Mouse (Mus musculus): ENCODE results near the gene Cdc37l1. TPM values are rescaled to one million over a fixed set of nuclear protein-coding genes. Genes with fewer than 3 reads are reported as not detected.

The Cdc37l1 gene
- polyA plus RNA-seq, 1 experiment from 2014 or later: 47.4 TPM

- H3K4me3 ChIP-seq: no peak overlapping the region
- no peaks in the 10 kb centered on the region for H3K36me3 ChIP-seq (ENCODE audit: poor library complexity, severe bottlenecking)
- no peak overlapping the region for H3K4me2 ChIP-seq
- ATAC-seq: peak; percentile 53
- 46% methylated on average over 6 of the region's 6 CpGs for WGBS
- no peak overlapping the region; the same call in 1 of the 2 replicates for H3K27ac ChIP-seq
- H3K27me3 ChIP-seq: no peaks in the 10 kb centered on the region
- peaks cover 11% of the 10 kb centered on the region for H3K4me1 ChIP-seq
- no peaks in the 10 kb centered on the region for H3K9me3 ChIP-seq (replicated peaks)
- H3K9ac ChIP-seq: no peak overlapping the region
These were observed 84.7 kb downstream of the Cdc37l1 start for GRCm38 (mm10) chr19:29074802-29075201.

Other genes starting within 250 kb of the Cdc37l1 start
- gene Slc1a1, start 155.3 kb upstream of the Cdc37l1 start, polyA plus RNA-seq (2015; fragmentation: Nextera tagmentation; extraction: Ambion mirVana): 10.1 and 10.7 TPM in 2 replicates
- 5.3 and 5.5 TPM in 2 replicates for gene Plpp6, start 26.4 kb upstream of the Cdc37l1 start, polyA plus RNA-seq (2015; fragmentation: Nextera tagmentation; extraction: Ambion mirVana)
- 0.79 and 1.6 TPM in 2 replicates for gene 4430402I18Rik, start 22.6 kb upstream of the Cdc37l1 start, polyA plus RNA-seq (2015; fragmentation: Nextera tagmentation; extraction: Ambion mirVana)
- 57.7 and 59.5 TPM in 2 replicates for gene Ak3, start 57.6 kb downstream of the Cdc37l1 start, polyA plus RNA-seq (2015; fragmentation: Nextera tagmentation; extraction: Ambion mirVana)
- gene Rcl1, start 111.0 kb downstream of the Cdc37l1 start, polyA plus RNA-seq (2015; fragmentation: Nextera tagmentation; extraction: Ambion mirVana): 37.7 and 38.5 TPM in 2 replicates